Mouse (Mus musculus): ENCODE results near the gene Ifitm7. TPM values are rescaled to one million over a fixed set of nuclear protein-coding genes. Genes with fewer than 3 reads are reported as not detected.
A peak's percentile ranks its signal among the peaks of the same experiment; 100 is the strongest.
"Not testable (repeated sequence)": the region's sequence is repeated elsewhere in the genome, so short reads cannot be mapped to it uniquely, and the experiment has no call there.

The Ifitm7 gene
- polyA plus RNA-seq, 1 experiment from 2014 or later: 0.49 TPM

- no peak for ATAC-seq (ENCODE audit: low FRiP score)
- no peaks in the 10 kb centered on the region for H3K36me3 ChIP-seq
- no peaks in the 10 kb centered on the region for H3K27me3 ChIP-seq
- no peak overlapping the region for H3K4me3 ChIP-seq
- no peak overlapping the region for H3K27ac ChIP-seq
- no peak overlapping the region for H3K4me2 ChIP-seq (replicated peaks)
- H3K9ac ChIP-seq: no peak overlapping the region
- WGBS: 85% methylated on average over 2 of the region's 2 CpGs
- no peaks in the 10 kb centered on the region for H3K4me1 ChIP-seq
- no peaks in the 10 kb centered on the region for H3K9me3 ChIP-seq (replicated peaks)
Measured at GRCm38 (mm10) chr16:14004726-14005125, 18.0 kb upstream of the Ifitm7 start.

GRCm38 (mm10) chr16:14004170-14004569 is 17.5 kb upstream of the Ifitm7 start:
- H3K27ac ChIP-seq: no peak overlapping the region
- no peak overlapping the region for H3K4me3 ChIP-seq
- WGBS: 30% methylated on average over 3 of the region's 3 CpGs
- no peaks in the 10 kb centered on the region for H3K27me3 ChIP-seq
- H3K4me1 ChIP-seq: no peaks in the 10 kb centered on the region
- H3K9me3 ChIP-seq (replicated peaks): no peaks in the 10 kb centered on the region
- no peak overlapping the region for H3K4me2 ChIP-seq (replicated peaks)
- H3K9ac ChIP-seq: no peak overlapping the region
- no peaks in the 10 kb centered on the region for H3K36me3 ChIP-seq
- 0 out of 2 replicates have a peak, but pooled peaks have one; percentile 56 for ATAC-seq (ENCODE audit: low FRiP score)

- H3K4me2 ChIP-seq (replicated peaks): no peak overlapping the region
- ATAC-seq (ENCODE audit: low FRiP score): no peak
- WGBS: 66% methylated on average over 8 of the region's 8 CpGs
- no peak overlapping the region for H3K27ac ChIP-seq
- H3K27me3 ChIP-seq: no peaks in the 10 kb centered on the region
- no peak overlapping the region for H3K4me3 ChIP-seq
- H3K36me3 ChIP-seq: no peaks in the 10 kb centered on the region
- no peaks in the 10 kb centered on the region for H3K4me1 ChIP-seq
- H3K9ac ChIP-seq: no peak overlapping the region
- no peaks in the 10 kb centered on the region for H3K9me3 ChIP-seq (replicated peaks)
Measured at GRCm38 (mm10) chr16:14003386-14004130, 16.9 kb upstream of the Ifitm7 start.

GRCm38 (mm10) chr16:13994502-13994901 is 7.8 kb upstream of the Ifitm7 start:
- Histone ChIP-seq H3K27me3 (no peaks in the 10 kb centered on the region), H3K9ac (no peak overlapping the region), H3K27ac (no peak overlapping the region), H3K4me3 (no peak overlapping the region), H3K4me1 (no peaks in the 10 kb centered on the region), H3K9me3 (replicated peaks) (no peaks in the 10 kb centered on the region), H3K36me3 (no peaks in the 10 kb centered on the region), H3K4me2 (replicated peaks) (no peak overlapping the region)
- no peak for ATAC-seq (ENCODE audit: low FRiP score)
- WGBS: 100% methylated on average over 1 of the region's 1 CpGs

GRCm38 (mm10) chr16:13994076-13994475 is 7.4 kb upstream of the Ifitm7 start:
- Histone ChIP-seq H3K4me1 (no peaks in the 10 kb centered on the region), H3K4me2 (replicated peaks) (no peak overlapping the region), H3K4me3 (no peak overlapping the region), H3K27me3 (no peaks in the 10 kb centered on the region), H3K36me3 (no peaks in the 10 kb centered on the region), H3K9me3 (replicated peaks) (no peaks in the 10 kb centered on the region), H3K27ac (no peak overlapping the region), H3K9ac (no peak overlapping the region)
- WGBS: 83% methylated on average over 1 of the region's 1 CpGs
- ATAC-seq (ENCODE audit: low FRiP score): no peak

GRCm38 (mm10) chr16:13992518-13993248 is 6.0 kb upstream of the Ifitm7 start:
- Histone ChIP-seq H3K4me1 (peaks cover 6% of the 10 kb centered on the region), H3K27me3 (no peaks in the 10 kb centered on the region), H3K9me3 (replicated peaks) (no peaks in the 10 kb centered on the region), H3K4me3 (no peak overlapping the region), H3K4me2 (replicated peaks) (no peak overlapping the region), H3K36me3 (no peaks in the 10 kb centered on the region), H3K27ac (no peak overlapping the region), H3K9ac (no peak overlapping the region)
- no peak for ATAC-seq (ENCODE audit: low FRiP score)
- WGBS: 81% methylated on average over 11 of the region's 11 CpGs

- peak overlapping the region; percentile 80 for H3K9ac ChIP-seq
- no peaks in the 10 kb centered on the region for H3K9me3 ChIP-seq (replicated peaks)
- H3K27ac ChIP-seq: peak overlapping the region; percentile 93
- no peaks in the 10 kb centered on the region for H3K36me3 ChIP-seq
- H3K4me1 ChIP-seq: peaks cover 12% of the 10 kb centered on the region
- peak; percentile 63; the same call in 1 of the 2 replicates for ATAC-seq (ENCODE audit: low FRiP score)
- H3K4me2 ChIP-seq (replicated peaks): peak overlapping the region; percentile 63
- H3K4me3 ChIP-seq: peak overlapping the region; percentile 64
- WGBS: 57% methylated on average over 3 of the region's 3 CpGs
- no peaks in the 10 kb centered on the region for H3K27me3 ChIP-seq
Measured at GRCm38 (mm10) chr16:13986197-13986573, 503 bp downstream of the Ifitm7 start.

GRCm38 (mm10) chr16:13983161-13983560 is 3.5 kb downstream of the Ifitm7 start:
- Histone ChIP-seq H3K4me2 (replicated peaks) (no peak overlapping the region), H3K36me3 (no peaks in the 10 kb centered on the region), H3K9me3 (replicated peaks) (no peaks in the 10 kb centered on the region), H3K27me3 (no peaks in the 10 kb centered on the region), H3K4me1 (peaks cover 10% of the 10 kb centered on the region), H3K4me3 (no peak overlapping the region), H3K27ac (no peak overlapping the region), H3K9ac (no peak overlapping the region)
- WGBS: 85% methylated on average over 5 of the region's 5 CpGs
- no peak for ATAC-seq (ENCODE audit: low FRiP score)

- not testable (repeated sequence) for H3K4me3 ChIP-seq; H3K27ac ChIP-seq; ATAC-seq (ENCODE audit: low FRiP score); H3K9me3 ChIP-seq (replicated peaks); H3K4me1 ChIP-seq; H3K36me3 ChIP-seq; H3K27me3 ChIP-seq; H3K4me2 ChIP-seq (replicated peaks); H3K9ac ChIP-seq
- 72% methylated on average over 3 of the region's 3 CpGs for WGBS
Measured at GRCm38 (mm10) chr16:13981726-13982125, 5.0 kb downstream of the Ifitm7 start.

GRCm38 (mm10) chr16:13977026-13977425 is 9.7 kb downstream of the Ifitm7 start:
- ATAC-seq (ENCODE audit: low FRiP score); H3K9me3 ChIP-seq (replicated peaks); H3K4me3 ChIP-seq; H3K4me1 ChIP-seq; H3K27me3 ChIP-seq; H3K4me2 ChIP-seq (replicated peaks); H3K9ac ChIP-seq; H3K27ac ChIP-seq; H3K36me3 ChIP-seq: not testable (repeated sequence)
- WGBS: 60% methylated on average over 1 of the region's 1 CpGs

GRCm38 (mm10) chr16:13976358-13976896 is 10.3 kb downstream of the Ifitm7 start:
- H3K9ac ChIP-seq; H3K27ac ChIP-seq; H3K36me3 ChIP-seq; H3K9me3 ChIP-seq (replicated peaks); H3K4me1 ChIP-seq; H3K27me3 ChIP-seq; H3K4me2 ChIP-seq (replicated peaks); H3K4me3 ChIP-seq; ATAC-seq (ENCODE audit: low FRiP score): not testable (repeated sequence)
- 78% methylated on average over 4 of the region's 4 CpGs for WGBS

GRCm38 (mm10) chr16:13972051-13972450 is 14.6 kb downstream of the Ifitm7 start:
- 91% methylated on average over 8 of the region's 8 CpGs for WGBS
- no peak overlapping the region for H3K27ac ChIP-seq
- no peaks in the 10 kb centered on the region for H3K36me3 ChIP-seq
- H3K27me3 ChIP-seq: no peaks in the 10 kb centered on the region
- ATAC-seq (ENCODE audit: low FRiP score): no peak
- H3K9me3 ChIP-seq (replicated peaks): peaks cover 4% of the 10 kb centered on the region; the same call in 1 of the 2 replicates
- H3K4me3 ChIP-seq: no peak overlapping the region
- no peak overlapping the region for H3K9ac ChIP-seq
- H3K4me1 ChIP-seq: no peaks in the 10 kb centered on the region
- no peak overlapping the region for H3K4me2 ChIP-seq (replicated peaks)

Data from hindbrain, embryonic 12.5 days (tissue).